Mouse (Mus musculus) kidney, embryonic 15.5 days (tissue): ENCODE results near the gene Wnt10a. TPM values are rescaled to one million over a fixed set of nuclear protein-coding genes. Genes with fewer than 3 reads are reported as not detected.

Experiments used
- ATAC-seq: fragments of 200-750 bp; cut with Nextera tagmentation; replicated peaks from 2 replicates; pipeline ENCODE4 v1.8.0; 2017; ENCODE audit warnings: moderate TSS enrichment; ENCODE audit not compliant: low FRiP score
- H3K27ac ChIP-seq: fragments of 300-500 bp; sonication (generic); 2 replicates; pipeline ENCODE4 v1.5.1; 2015; ENCODE audit warnings: mild to moderate bottlenecking, inconsistent platforms
- H3K27me3 ChIP-seq: fragments of 300-500 bp; sonication (generic); 2 replicates; pipeline ENCODE4 v1.6.1; 2015; ENCODE audit warnings: inconsistent platforms
- H3K36me3 ChIP-seq: fragments of 300-500 bp; sonication (generic); 2 replicates; pipeline ENCODE4 v1.6.1; 2015; ENCODE audit warnings: inconsistent platforms
- H3K4me1 ChIP-seq: fragments of 300-500 bp; sonication (generic); 2 replicates; pipeline ENCODE4 v1.6.1; 2015; ENCODE audit warnings: inconsistent platforms
- H3K4me2 ChIP-seq: fragments of 300-500 bp; sonication (generic); 2 replicates; pipeline ENCODE4 v1.6.1; 2015; ENCODE audit warnings: moderate library complexity, mild to moderate bottlenecking, inconsistent platforms
- H3K4me3 ChIP-seq: fragments of 300-500 bp; sonication (generic); replicated peaks from 2 replicates; pipeline ENCODE4 v1.5.1; 2015; ENCODE audit warnings: mild to moderate bottlenecking, inconsistent platforms
- H3K9ac ChIP-seq: fragments of 300-500 bp; sonication (generic); 2 replicates; pipeline ENCODE4 v1.6.1; 2015; ENCODE audit warnings: mild to moderate bottlenecking, inconsistent platforms
- H3K9me3 ChIP-seq: fragments of 300-500 bp; sonication (generic); replicated peaks from 2 replicates; pipeline ENCODE4 v1.6.1; 2016; ENCODE audit warnings: inconsistent platforms
- WGBS: fragments of 180-500 bp; shearing (Covaris S2); methylation state at CpG from one replicate; pipeline ENCODE4 v1.1.7; 2015; ENCODE audit warnings: mixed read lengths; 5-methylcytosine and 5-hydroxymethylcytosine counted together
- polyA plus RNA-seq: library from polyadenylated mRNA; unstranded; fragments of >200 nt; fragmentation: Nextera tagmentation; extraction: Ambion mirVana; gene quantifications from 2 replicates; pipeline ENCODE4 v1.2.1, GENCODE M21; 2015

The Wnt10a gene
- polyA plus RNA-seq, 1 experiment from 2014 or later = 0.43 TPM

- H3K36me3 ChIP-seq = no peaks in the 10 kb centered on the region
- no peaks in the 10 kb centered on the region for H3K9me3 ChIP-seq
- H3K27me3 ChIP-seq = peaks cover 90% of the 10 kb centered on the region
- peak overlapping the region; percentile 84 for H3K4me2 ChIP-seq
- 2% methylated on average over 35 of the region's 35 CpGs for WGBS
- ATAC-seq = 0 out of 2 replicates have a peak, but pooled peaks have one; percentile 5
- H3K27ac ChIP-seq = no peak overlapping the region
- H3K4me3 ChIP-seq = peak overlapping the region; percentile 50
- peaks cover 49% of the 10 kb centered on the region for H3K4me1 ChIP-seq
- H3K9ac ChIP-seq = no peak overlapping the region
Observed at GRCm38 (mm10) chr1:74770727-74771466, 20.4 kb upstream of the Wnt10a start.

DNA sequence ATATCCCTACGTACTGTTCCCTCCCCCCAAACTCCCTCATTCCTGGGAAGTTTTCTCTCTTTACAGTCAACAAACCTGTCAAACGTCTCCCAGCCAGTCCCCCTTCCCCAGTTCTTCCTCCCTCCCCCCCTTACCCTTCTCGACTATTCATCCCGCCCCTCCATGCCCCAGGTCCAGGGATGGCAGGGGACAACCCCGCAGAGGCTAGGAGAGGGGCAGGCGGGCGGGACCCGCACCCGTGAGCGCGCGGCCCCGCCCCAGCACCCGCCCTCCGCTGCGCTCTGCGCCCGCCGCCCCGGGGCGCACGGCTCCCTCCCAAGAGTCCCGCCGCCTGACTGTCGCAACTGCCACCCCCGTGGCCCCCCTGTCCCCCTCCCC, 19.9 kb upstream of the Wnt10a start:
- no peaks in the 10 kb centered on the region for H3K36me3 ChIP-seq
- peaks cover 92% of the 10 kb centered on the region for H3K27me3 ChIP-seq
- peak overlapping the region; percentile 84 for H3K4me2 ChIP-seq
- H3K4me3 ChIP-seq = peak overlapping the region; percentile 50
- no peaks in the 10 kb centered on the region for H3K9me3 ChIP-seq
- ATAC-seq = 0 out of 2 replicates have a peak, but pooled peaks have one; percentile 16
- H3K27ac ChIP-seq = no peak overlapping the region
- WGBS = 2% methylated on average over 25 of the region's 26 CpGs
- peak overlapping the region; percentile 36; the same call in 1 of the 2 replicates for H3K9ac ChIP-seq
- peaks cover 54% of the 10 kb centered on the region for H3K4me1 ChIP-seq

- no peaks in the 10 kb centered on the region for H3K9me3 ChIP-seq
- no peak within 1 kb of the TSS for H3K27ac ChIP-seq
- ATAC-seq = no peak
- H3K27me3 ChIP-seq = peaks cover 92% of the 10 kb centered on the region
- peak within 1 kb of the TSS; percentile 36 for H3K9ac ChIP-seq
- peaks cover 54% of the 10 kb centered on the region for H3K4me1 ChIP-seq
- peak within 1 kb of the TSS; percentile 50 for H3K4me3 ChIP-seq
- peak within 1 kb of the TSS; percentile 84 for H3K4me2 ChIP-seq
- H3K36me3 ChIP-seq = no peaks in the 10 kb centered on the region
- 3% methylated on average over 6 of the region's 8 CpGs for WGBS
Observed at GRCm38 (mm10) chr1:74771845-74771930, 19.6 kb upstream of the Wnt10a start, which contains the start of gene Wnt6. Gene Wnt6, plus strand, starts transcription at chr1:74771892.

- Histone ChIP-seq H3K4me3 (peak overlapping the region; percentile 50), H3K27ac (no peak overlapping the region), H3K4me2 (peak overlapping the region; percentile 84), H3K27me3 (peaks cover 92% of the 10 kb centered on the region), H3K9ac (peak overlapping the region; percentile 36), H3K4me1 (peaks cover 54% of the 10 kb centered on the region), H3K36me3 (no peaks in the 10 kb centered on the region), H3K9me3 (no peaks in the 10 kb centered on the region)
- under 1% methylated on average over 48 of the region's 51 CpGs for WGBS
- ATAC-seq = no peak
Observed at GRCm38 (mm10) chr1:74771931-74772620, 19.2 kb upstream of the Wnt10a start.

DNA sequence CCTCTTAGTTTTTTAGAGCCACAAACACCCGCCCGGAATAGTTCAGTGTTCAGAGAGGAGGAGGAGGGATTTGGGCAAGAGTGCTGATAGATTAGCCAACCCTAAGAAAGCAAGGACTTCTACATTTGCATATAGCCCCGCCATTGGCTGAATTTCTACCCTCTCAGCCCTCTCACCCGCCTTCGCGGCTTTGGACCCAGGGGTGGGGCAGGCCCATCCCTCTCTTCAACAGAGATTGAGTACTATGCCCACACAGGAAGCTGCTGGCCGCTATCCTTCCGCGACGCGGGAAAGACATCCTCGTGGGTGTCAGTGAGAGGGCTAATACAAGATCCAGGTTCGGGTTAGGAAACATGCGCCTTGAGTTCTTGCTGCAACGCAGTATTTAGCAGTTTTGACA, 18.2 kb upstream of the Wnt10a start:
- H3K9me3 ChIP-seq = no peaks in the 10 kb centered on the region
- H3K9ac ChIP-seq = no peak overlapping the region
- no peak overlapping the region for H3K27ac ChIP-seq
- ATAC-seq = peak; percentile 92
- H3K36me3 ChIP-seq = no peaks in the 10 kb centered on the region
- peak overlapping the region; percentile 50 for H3K4me3 ChIP-seq
- WGBS = under 1% methylated on average over 15 of the region's 15 CpGs
- H3K27me3 ChIP-seq = peaks cover 91% of the 10 kb centered on the region
- peaks cover 54% of the 10 kb centered on the region for H3K4me1 ChIP-seq
- peak overlapping the region; percentile 84 for H3K4me2 ChIP-seq

- ATAC-seq = no peak
- H3K9ac ChIP-seq = no peak overlapping the region
- H3K4me2 ChIP-seq = no peak overlapping the region
- no peak overlapping the region for H3K4me3 ChIP-seq
- H3K4me1 ChIP-seq = peaks cover 54% of the 10 kb centered on the region
- no peaks in the 10 kb centered on the region for H3K9me3 ChIP-seq
- WGBS = 13% methylated on average over 7 of the region's 7 CpGs
- no peaks in the 10 kb centered on the region for H3K36me3 ChIP-seq
- no peak overlapping the region for H3K27ac ChIP-seq
- peaks cover 93% of the 10 kb centered on the region for H3K27me3 ChIP-seq
Observed at GRCm38 (mm10) chr1:74774062-74774461, 17.3 kb upstream of the Wnt10a start.

GRCm38 (mm10) chr1:74775816-74776215, 15.5 kb upstream of the Wnt10a start:
- Histone ChIP-seq H3K36me3 (no peaks in the 10 kb centered on the region), H3K27ac (no peak overlapping the region), H3K4me2 (no peak overlapping the region), H3K27me3 (peaks cover 88% of the 10 kb centered on the region), H3K9me3 (no peaks in the 10 kb centered on the region), H3K9ac (no peak overlapping the region), H3K4me3 (no peak overlapping the region), H3K4me1 (peaks cover 38% of the 10 kb centered on the region)
- WGBS = 13% methylated on average over 5 of the region's 5 CpGs
- no peak for ATAC-seq

- no peaks in the 10 kb centered on the region for H3K9me3 ChIP-seq
- H3K36me3 ChIP-seq = no peaks in the 10 kb centered on the region
- H3K4me3 ChIP-seq = no peak overlapping the region
- H3K4me1 ChIP-seq = peaks cover 32% of the 10 kb centered on the region
- H3K4me2 ChIP-seq = no peak overlapping the region
- H3K27ac ChIP-seq = no peak overlapping the region
- no peak overlapping the region for H3K9ac ChIP-seq
- peaks cover 92% of the 10 kb centered on the region for H3K27me3 ChIP-seq
- ATAC-seq = no peak
- 32% methylated on average over 3 of the region's 3 CpGs for WGBS
Observed at GRCm38 (mm10) chr1:74778934-74779486, 12.3 kb upstream of the Wnt10a start.

DNA sequence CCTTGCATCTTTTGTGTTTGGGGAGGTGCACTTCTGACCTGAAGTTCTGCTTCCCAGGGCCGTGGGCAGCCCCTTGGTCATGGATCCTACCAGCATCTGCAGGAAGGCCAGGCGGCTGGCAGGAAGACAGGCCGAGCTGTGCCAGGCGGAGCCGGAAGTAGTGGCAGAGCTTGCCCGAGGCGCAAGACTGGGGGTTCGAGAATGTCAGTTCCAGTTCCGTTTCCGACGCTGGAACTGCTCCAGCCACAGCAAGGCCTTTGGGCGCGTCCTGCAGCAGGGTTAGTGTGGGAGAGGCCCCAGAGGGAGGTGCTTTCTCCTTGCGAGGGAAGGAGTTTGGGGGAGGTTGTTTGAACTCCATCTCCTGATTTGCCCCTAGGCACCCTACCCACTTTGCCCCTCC, 9.3 kb upstream of the Wnt10a start:
- H3K4me3 ChIP-seq = no peak overlapping the region
- no peaks in the 10 kb centered on the region for H3K36me3 ChIP-seq
- no peak overlapping the region for H3K9ac ChIP-seq
- H3K4me2 ChIP-seq = peak overlapping the region; percentile 22; the same call in 1 of the 2 replicates
- H3K27me3 ChIP-seq = peaks cover 90% of the 10 kb centered on the region
- H3K4me1 ChIP-seq = peaks cover 25% of the 10 kb centered on the region
- 21% methylated on average over 14 of the region's 14 CpGs for WGBS
- no peaks in the 10 kb centered on the region for H3K9me3 ChIP-seq
- H3K27ac ChIP-seq = no peak overlapping the region
- no peak for ATAC-seq

DNA sequence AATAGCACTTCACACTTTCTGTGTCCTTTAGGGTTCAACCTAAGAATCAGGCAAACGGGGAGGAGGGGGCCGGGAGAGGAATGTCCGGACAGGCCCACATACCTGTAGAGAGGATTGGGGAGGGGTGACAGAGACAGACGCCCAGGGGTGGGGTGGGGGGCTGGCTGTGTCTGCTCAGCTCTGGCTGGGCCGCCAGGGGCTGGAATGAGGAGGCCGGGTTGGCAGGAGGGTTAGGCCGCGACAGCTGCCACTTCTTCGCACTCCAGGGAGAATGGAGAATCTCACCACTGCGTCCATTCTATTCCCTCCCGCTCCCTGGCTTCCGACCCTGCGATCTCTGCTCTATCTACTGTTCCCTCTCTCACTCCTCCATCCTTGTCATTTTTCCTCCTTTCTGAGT, 7.8 kb upstream of the Wnt10a start:
- H3K4me1 ChIP-seq = peaks cover 28% of the 10 kb centered on the region
- WGBS = 4% methylated on average over 13 of the region's 13 CpGs
- peak overlapping the region; percentile 88 for H3K4me2 ChIP-seq
- ATAC-seq = 0 out of 2 replicates have a peak, but pooled peaks have one; percentile 16
- no peak overlapping the region for H3K9ac ChIP-seq
- no peak overlapping the region for H3K27ac ChIP-seq
- peak overlapping the region; percentile 50 for H3K4me3 ChIP-seq
- H3K27me3 ChIP-seq = peaks cover 93% of the 10 kb centered on the region
- H3K36me3 ChIP-seq = no peaks in the 10 kb centered on the region
- no peaks in the 10 kb centered on the region for H3K9me3 ChIP-seq

GRCm38 (mm10) chr1:74784041-74784759, 7.1 kb upstream of the Wnt10a start:
- Histone ChIP-seq H3K36me3 (no peaks in the 10 kb centered on the region), H3K4me2 (peak overlapping the region; percentile 88), H3K9ac (0 out of 2 replicates have a peak overlapping the region, but pooled peaks have one; percentile 2), H3K27me3 (peaks cover 93% of the 10 kb centered on the region), H3K4me3 (peak overlapping the region; percentile 50), H3K27ac (no peak overlapping the region), H3K4me1 (peaks cover 32% of the 10 kb centered on the region), H3K9me3 (no peaks in the 10 kb centered on the region)
- no peak for ATAC-seq
- WGBS = 2% methylated on average over 67 of the region's 67 CpGs

DNA sequence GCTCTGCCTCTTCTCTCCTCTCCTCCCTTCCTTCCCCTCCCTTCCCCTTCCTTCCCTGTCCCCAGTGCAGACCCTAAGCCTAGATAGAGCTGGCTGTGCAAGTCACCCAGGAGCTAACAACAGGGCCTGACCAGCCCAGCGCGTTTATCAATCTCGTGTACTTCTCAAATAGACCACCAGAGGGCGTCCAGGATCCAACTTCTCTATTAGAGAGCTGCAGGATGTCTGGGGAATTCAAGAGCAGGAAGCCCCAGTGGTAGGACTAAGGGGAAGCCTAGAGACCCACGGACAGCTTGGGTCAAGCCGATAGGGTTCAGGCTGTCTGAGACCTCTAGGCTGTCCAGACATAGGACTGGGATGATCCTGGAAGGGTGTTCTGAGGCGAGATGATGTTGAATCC, 3.5 kb upstream of the Wnt10a start:
- H3K9me3 ChIP-seq = no peaks in the 10 kb centered on the region

More for the DNA sequence above, 3.5 kb upstream of the Wnt10a start:
- H3K4me3 ChIP-seq = no peak overlapping the region
- peaks cover 35% of the 10 kb centered on the region for H3K4me1 ChIP-seq
- H3K27ac ChIP-seq = no peak overlapping the region
- ATAC-seq = no peak; the same call in 1 of the 2 replicates
- no peaks in the 10 kb centered on the region for H3K36me3 ChIP-seq
- 7% methylated on average over 7 of the region's 7 CpGs for WGBS
- no peak overlapping the region for H3K4me2 ChIP-seq
- no peak overlapping the region for H3K9ac ChIP-seq
- H3K27me3 ChIP-seq = peaks cover 98% of the 10 kb centered on the region
